Mouse (Mus musculus) layer of hippocampus, postnatal 14 days (tissue): ENCODE data around the gene Krtap4-2. TPM values are rescaled to one million over a fixed set of nuclear protein-coding genes. Genes with fewer than 3 reads are reported as not detected.

Source experiments
- DNase-seq, 2 experiments: peaks; one replicate each; pipeline ENCODE4 v3.0.0; 2021 to 2022; ENCODE audit warnings: low spot score in 2 of 2, mixed read lengths in 1 of 2
- total RNA-seq, 2 experiments: library from RNA; stranded (reverse); gene quantifications; 2 replicates each; pipeline ENCODE4 v1.2.3; 2021

Krtap4-2 gene
- total RNA-seq, 2 experiments from 2014 or later, result not detected

GRCm38 (mm10) chr11:99590981-99591380 lies 43.9 kb downstream of the Krtap4-2 start, which contains the start of gene Krtap1-3:
Krtap1-3 (minus strand) TSS chr11:99591339.
- DNase-seq, result no peak

- DNase-seq, result peak; percentile 46 to 77
These were observed 49.8 kb downstream of the Krtap4-2 start for GRCm38 (mm10) chr11:99585096-99585495.

Other genes starting within 250 kb of the Krtap4-2 start
- 10 to 100 TPM; 13.0 to 14.4 TPM for gene Krt10, start 245.7 kb downstream of the Krtap4-2 start, total RNA-seq
- 1 to 10 TPM; 1.1 to 1.5 TPM for gene Krt12, start 212.8 kb downstream of the Krtap4-2 start, total RNA-seq
- not detected for gene Krt20, start 196.9 kb downstream of the Krtap4-2 start, total RNA-seq
- gene Krt23, start 141.9 kb downstream of the Krtap4-2 start, total RNA-seq, result not detected
- not detected for gene Krt39, start 113.7 kb downstream of the Krtap4-2 start, total RNA-seq
- not detected for gene Krt40, start 91.9 kb downstream of the Krtap4-2 start, total RNA-seq
- gene Krtap3-3, start 84.2 kb downstream of the Krtap4-2 start, total RNA-seq, result not detected
- gene Krtap3-2, start 78.2 kb downstream of the Krtap4-2 start, total RNA-seq, result not detected
- not detected for gene Gm11939, start 75.6 kb downstream of the Krtap4-2 start, total RNA-seq
- not detected for gene Krtap3-1, start 68.5 kb downstream of the Krtap4-2 start, total RNA-seq
- not detected for gene Krtap1-5, start 54.1 kb downstream of the Krtap4-2 start, total RNA-seq
- gene Krtap1-4, start 51.4 kb downstream of the Krtap4-2 start, total RNA-seq, result not detected
- not detected for gene Krtap1-3, start 43.7 kb downstream of the Krtap4-2 start, total RNA-seq
- gene Krtap9-3, start 37.0 kb downstream of the Krtap4-2 start, total RNA-seq, result not detected
- not detected for gene Gm11938, start 31.8 kb downstream of the Krtap4-2 start, total RNA-seq
- not detected for gene Gm11937, start 24.9 kb downstream of the Krtap4-2 start, total RNA-seq
- gene Krtap2-4, start 20.2 kb downstream of the Krtap4-2 start, total RNA-seq, result not detected
- gene Gm11562, start 14.6 kb downstream of the Krtap4-2 start, total RNA-seq, result not detected
- not detected for gene Krtap4-1, start 6.8 kb downstream of the Krtap4-2 start, total RNA-seq
- not detected for gene Krtap4-7, start 9.0 kb upstream of the Krtap4-2 start, total RNA-seq
- gene Gm11555, start 15.2 kb upstream of the Krtap4-2 start, total RNA-seq, result not detected
- not detected for gene Gm11563, start 23.9 kb upstream of the Krtap4-2 start, total RNA-seq
- gene Krtap4-6, start 30.9 kb upstream of the Krtap4-2 start, total RNA-seq, result not detected
- not detected for gene Gm14190, start 55.7 kb upstream of the Krtap4-2 start, total RNA-seq
- not detected for gene Gm14180, start 99.2 kb upstream of the Krtap4-2 start, total RNA-seq
- not detected for gene Gm11595, start 137.8 kb upstream of the Krtap4-2 start, total RNA-seq
- gene Krtap4-8, start 145.6 kb upstream of the Krtap4-2 start, total RNA-seq, result not detected
- gene Krtap4-9, start 150.1 kb upstream of the Krtap4-2 start, total RNA-seq, result not detected
- gene Gm11596, start 158.4 kb upstream of the Krtap4-2 start, total RNA-seq, result not detected
- not detected for gene Gm11569, start 163.8 kb upstream of the Krtap4-2 start, total RNA-seq
- not detected for gene Gm11554, start 169.4 kb upstream of the Krtap4-2 start, total RNA-seq
- gene Krtap4-13, start 174.8 kb upstream of the Krtap4-2 start, total RNA-seq, result not detected
- gene Gm11564, start 180.6 kb upstream of the Krtap4-2 start, total RNA-seq, result not detected
- gene 2300003K06Rik, start 203.0 kb upstream of the Krtap4-2 start, total RNA-seq, result not detected
- not detected for gene Krtap4-16, start 216.5 kb upstream of the Krtap4-2 start, total RNA-seq
- gene Gm11568, start 222.8 kb upstream of the Krtap4-2 start, total RNA-seq, result not detected
- not detected for gene Gm11559, start 229.4 kb upstream of the Krtap4-2 start, total RNA-seq
- gene Krtap9-1, start 238.3 kb upstream of the Krtap4-2 start, total RNA-seq, result not detected
- gene Gm11567, start 244.1 kb upstream of the Krtap4-2 start, total RNA-seq, result not detected